Mouse (Mus musculus): ENCODE measurements around the gene Atf7ip.

Atf7ip gene

DNA sequence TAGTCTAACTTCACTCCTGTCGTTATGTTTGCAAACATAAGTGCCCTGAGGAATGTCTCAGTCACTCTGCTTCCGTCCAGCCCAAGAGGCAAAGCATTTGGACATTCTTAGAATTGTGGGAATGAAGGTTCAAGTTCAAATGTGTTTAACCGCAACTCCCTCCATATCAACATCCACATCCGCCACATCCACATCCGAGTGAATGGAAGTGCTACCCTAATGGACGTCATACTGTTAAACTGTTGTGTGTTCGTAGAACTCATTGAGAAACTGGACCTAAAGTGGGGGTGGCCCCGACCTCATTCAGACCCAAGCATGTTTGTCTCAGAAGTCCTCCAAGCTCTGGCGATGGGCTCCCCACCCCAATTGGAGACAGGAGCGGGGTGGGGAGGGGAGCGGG is 149.8 kb downstream of the Atf7ip start:
- no peaks in the 10 kb centered on the region for H3K36me3 ChIP-seq (ENCODE audit: insufficient read depth, low read length)
- no peaks in the 10 kb centered on the region for H3K9me3 ChIP-seq (ENCODE audit: low read length)
- H3K4me3 ChIP-seq (replicated peaks; ENCODE audit: low read length): no peak overlapping the region
- H3K27me3 ChIP-seq (ENCODE audit: insufficient read depth, low read length): peaks cover 18% of the 10 kb centered on the region
- TF ChIP-seq POU5F1 (IDR thresholded peaks at IDR 0.05; ENCODE audit: borderline replicate concordance, low read length) (no peak), CTCF (conservative IDR thresholded peaks at IDR 0.05; ENCODE audit: low read length) (no peak)
- H3K4me1 ChIP-seq (replicated peaks; ENCODE audit: low read depth, low read length): peaks cover under 1% of the 10 kb centered on the region; the same call in 1 of the 2 replicates

- peaks cover 34% of the 10 kb centered on the region for H3K27me3 ChIP-seq (ENCODE audit: insufficient read depth, low read length)
- H3K36me3 ChIP-seq (ENCODE audit: insufficient read depth, low read length): no peaks in the 10 kb centered on the region
- H3K4me3 ChIP-seq (replicated peaks; ENCODE audit: low read length): no peak overlapping the region
- no peaks in the 10 kb centered on the region for H3K9me3 ChIP-seq (ENCODE audit: low read length)
- H3K4me1 ChIP-seq (replicated peaks; ENCODE audit: low read depth, low read length): peaks cover 16% of the 10 kb centered on the region
- TF ChIP-seq POU5F1 (IDR thresholded peaks at IDR 0.05; ENCODE audit: borderline replicate concordance, low read length) (no peak), CTCF (conservative IDR thresholded peaks at IDR 0.05; ENCODE audit: low read length) (no peak), NANOG (IDR thresholded peaks at IDR 0.05; ENCODE audit: borderline replicate concordance, low read length) (no peak)
Measured at GRCm38 (mm10) chr6:136658303-136658702, 152.3 kb downstream of the Atf7ip start.

DNA sequence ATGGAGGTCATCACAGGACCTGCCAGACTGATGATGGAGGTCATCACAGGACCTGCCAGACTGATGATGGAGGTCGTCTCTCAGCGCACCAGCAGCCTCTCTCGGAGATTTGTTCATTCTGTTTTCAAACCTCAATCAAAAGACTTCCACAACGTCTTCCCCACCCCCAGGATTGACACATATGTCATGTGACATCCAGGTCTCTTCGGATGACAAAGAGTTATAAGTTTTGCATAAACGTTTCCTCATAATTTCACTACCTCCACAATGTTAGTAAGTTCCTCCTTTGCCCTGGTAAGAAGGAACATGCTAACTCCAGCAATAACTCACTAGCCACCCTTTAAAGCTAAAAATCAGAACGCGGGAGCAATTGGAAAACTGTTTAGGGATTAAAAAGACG is 153.3 kb downstream of the Atf7ip start:
- Histone ChIP-seq H3K9me3 (ENCODE audit: low read length) (no peaks in the 10 kb centered on the region), H3K36me3 (ENCODE audit: insufficient read depth, low read length) (no peaks in the 10 kb centered on the region), H3K27me3 (ENCODE audit: insufficient read depth, low read length) (peaks cover 43% of the 10 kb centered on the region), H3K4me3 (replicated peaks; ENCODE audit: low read length) (no peak overlapping the region), H3K4me1 (replicated peaks; ENCODE audit: low read depth, low read length) (peaks cover 16% of the 10 kb centered on the region)
- no peak for TF ChIP-seq POU5F1 (IDR thresholded peaks at IDR 0.05; ENCODE audit: borderline replicate concordance, low read length)
- TF ChIP-seq CTCF (conservative IDR thresholded peaks at IDR 0.05; ENCODE audit: low read length): no peak
- TF ChIP-seq NANOG (IDR thresholded peaks at IDR 0.05; ENCODE audit: borderline replicate concordance, low read length): no peak
